Mouse (Mus musculus) c-Kit-positive CD71-positive TER-119-positive erythroid progenitor cells, embryonic 14.5 days (primary cell): ENCODE results near the gene Hk2.
A peak's percentile ranks its signal among the peaks of the same experiment; 100 is the strongest.

Experiments
- DNase-seq: peaks from one replicate; pipeline ENCODE4 v3.0.0-alpha.2; 2013; ENCODE audit warnings: low spot score

The Hk2 gene

DNA sequence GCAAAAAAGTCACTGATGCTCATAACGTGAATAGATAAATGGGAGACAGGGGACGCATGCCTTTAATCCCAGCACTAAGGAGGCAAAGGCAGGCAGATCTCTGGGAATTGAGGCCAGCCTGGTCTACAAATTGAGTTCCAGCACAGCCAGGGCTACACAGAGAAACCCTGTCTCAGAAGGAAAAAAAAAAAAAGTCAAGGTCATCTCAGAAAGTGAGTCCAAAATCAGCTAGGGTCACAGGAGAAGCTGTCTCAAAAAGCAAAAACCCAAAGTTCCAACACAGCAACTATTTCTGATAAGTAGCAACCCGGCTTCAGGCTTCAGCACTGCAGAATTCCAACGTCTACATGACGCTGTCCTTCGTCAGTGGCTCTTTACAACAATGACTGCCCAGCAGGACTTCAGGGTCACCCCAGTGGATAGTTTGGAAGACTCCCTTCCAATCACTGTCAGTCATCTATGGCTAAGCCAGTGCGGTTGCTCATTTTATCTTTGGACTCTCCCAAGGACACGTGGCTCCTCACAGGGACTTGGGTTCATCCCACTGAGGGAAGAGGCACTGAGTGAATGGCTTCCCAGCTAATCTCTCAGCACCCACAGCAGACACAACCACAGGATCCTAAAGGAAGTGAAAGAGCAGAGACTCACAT lies 33.3 kb downstream of the Hk2 start:
- DNase-seq: no peak

DNA sequence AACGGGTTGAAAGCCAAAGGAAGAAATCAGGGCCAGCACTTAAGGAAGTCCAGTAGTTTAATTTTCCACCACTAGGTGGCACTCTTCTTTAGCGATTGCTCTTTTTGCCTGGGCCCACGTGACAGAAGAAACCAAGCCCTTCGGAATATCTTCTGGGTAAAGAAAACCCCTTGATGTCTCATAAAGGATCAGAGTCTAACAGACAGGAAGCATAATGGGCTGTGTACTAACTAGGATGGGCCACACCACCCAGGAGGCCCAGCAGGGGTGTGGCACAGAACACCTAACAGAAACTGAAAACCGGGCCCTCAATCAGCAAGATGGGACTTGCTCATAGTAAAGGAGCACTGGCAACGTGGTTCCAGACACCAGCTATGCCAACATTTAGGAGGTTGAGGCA lies 34.0 kb downstream of the Hk2 start:
- DNase-seq: peak; percentile 60

DNA sequence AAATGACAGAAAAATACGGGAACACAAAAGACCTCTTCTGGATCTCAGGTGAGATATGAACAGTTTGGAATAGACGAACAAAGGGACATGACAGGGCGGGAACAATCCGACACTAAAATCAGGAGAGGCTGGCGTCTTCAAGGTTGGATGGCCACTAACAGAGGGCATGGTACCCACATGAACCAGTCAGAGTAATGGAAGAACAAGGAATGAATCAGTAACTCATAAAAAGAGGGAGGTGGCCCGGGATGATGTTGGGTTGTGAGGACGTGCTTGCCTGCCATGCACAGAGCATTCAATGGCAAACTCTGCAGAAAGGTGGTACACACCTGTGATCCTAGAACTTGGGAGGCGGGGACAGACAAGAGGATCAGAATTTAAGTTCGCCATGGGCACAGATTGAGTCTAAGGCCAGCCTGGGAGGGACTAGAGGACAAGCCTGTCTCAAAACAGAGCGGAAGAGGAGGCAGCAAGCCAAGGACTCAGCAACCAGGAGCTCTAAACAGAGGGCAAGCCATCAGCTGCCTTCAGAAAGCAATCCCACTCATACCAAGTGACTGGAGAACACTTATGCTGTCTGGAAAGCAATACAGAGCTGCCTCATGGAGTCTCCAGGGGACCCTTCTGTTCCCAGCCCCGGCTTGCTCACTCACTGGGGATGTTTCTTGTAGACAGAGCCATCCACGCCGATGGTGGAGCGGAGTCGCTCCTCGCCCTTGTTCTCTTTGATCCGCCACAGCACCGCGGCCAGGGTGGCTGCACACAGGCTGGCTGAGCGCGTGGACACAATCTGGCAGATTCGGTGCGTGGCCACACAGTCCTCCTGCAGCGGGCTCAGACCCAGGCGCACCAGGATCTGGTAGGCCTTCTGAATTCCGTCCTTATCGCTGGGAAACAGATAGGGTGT lies 36.4 kb downstream of the Hk2 start:
- DNase-seq: no peak

DNA sequence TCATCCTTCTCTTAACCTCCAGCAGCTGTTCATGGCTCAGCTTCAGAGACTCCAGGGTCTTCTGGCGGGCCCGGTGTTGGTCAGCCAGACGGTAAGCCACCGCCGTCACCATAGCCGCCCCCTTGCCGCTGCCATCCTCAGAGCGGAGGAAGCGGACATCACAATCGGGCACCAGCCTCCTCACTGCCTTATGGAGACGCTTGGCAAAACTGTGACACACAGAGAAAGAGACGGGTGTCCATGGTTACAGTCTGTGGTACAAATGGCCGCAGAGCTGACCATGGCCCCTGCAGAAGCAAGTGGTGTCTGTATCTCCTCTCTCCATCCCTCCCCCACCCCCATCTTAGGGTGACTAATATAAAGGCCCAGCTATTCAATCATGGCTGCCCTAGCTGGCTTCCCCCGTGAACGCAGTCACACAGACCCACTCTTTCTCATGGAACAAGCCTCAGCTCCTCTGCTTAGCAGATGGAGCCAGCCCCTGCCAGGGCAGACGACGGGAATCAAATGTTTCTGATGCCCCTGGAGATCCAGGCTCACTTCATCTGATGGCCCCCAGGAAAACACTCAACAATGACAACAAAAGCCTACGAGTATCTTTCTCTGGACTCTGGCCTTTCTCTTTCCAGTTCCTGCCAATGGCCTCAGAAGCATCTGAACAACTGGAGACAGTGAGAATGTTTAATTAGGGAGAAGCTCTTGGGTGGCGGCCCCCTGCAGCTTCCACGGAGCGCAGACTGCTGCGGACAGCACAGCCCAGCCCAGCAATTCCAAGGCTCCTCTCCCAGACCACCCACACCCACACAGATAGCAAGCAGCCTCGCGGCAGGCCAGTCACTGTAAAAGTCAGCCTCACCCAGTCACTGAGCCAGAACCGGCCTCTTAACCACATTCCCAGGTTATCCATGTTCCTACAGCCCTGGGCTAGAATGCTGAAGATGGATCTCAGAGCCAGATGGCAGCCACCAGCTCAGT lies 37.3 kb downstream of the Hk2 start:
- DNase-seq: no peak

DNA sequence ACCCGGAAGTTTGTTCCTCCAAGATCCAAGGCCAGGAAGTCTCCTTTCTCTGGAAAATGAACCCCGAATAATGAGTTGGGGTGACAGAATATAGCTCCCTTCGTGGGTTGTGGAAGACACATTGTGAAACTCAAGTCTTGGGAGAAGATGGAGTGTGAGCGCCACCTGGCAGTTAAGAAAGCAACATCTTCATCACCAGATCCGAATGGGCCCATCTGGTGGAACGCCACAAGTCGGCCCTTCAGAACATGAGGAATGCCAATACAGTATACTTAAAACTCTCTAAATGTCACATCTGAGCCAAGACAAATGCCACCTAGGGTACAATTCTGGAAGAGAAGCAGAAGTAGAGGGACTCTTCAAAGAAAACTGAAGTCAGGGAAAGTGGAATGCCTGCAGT lies 38.9 kb downstream of the Hk2 start:
- no peak for DNase-seq

- DNase-seq: no peak
Measured at GRCm38 (mm10) chr6:82728635-82729034, 45.6 kb downstream of the Hk2 start.

DNA sequence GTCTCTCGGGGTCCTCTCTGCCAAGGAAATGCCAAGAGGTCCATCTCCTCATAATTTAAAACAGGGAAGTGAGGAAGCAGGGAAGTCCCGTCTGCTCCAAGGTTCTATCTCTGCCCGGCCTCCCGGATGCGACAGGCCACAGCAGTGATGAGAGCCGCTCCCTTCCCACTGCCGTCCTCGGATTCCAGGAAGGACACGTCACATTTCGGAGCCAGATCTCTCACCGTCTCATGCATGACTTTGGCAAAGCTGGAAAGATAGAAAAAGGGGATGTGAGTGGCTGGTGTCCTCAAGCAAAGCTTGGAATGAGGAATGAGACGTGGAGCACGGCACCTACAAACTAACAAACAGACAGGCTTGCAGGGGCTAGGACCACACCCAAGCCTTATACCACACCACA lies 47.0 kb downstream of the Hk2 start:
- no peak for DNase-seq

- no peak for DNase-seq
Measured at GRCm38 (mm10) chr6:82723321-82723720, 50.9 kb downstream of the Hk2 start.

DNA sequence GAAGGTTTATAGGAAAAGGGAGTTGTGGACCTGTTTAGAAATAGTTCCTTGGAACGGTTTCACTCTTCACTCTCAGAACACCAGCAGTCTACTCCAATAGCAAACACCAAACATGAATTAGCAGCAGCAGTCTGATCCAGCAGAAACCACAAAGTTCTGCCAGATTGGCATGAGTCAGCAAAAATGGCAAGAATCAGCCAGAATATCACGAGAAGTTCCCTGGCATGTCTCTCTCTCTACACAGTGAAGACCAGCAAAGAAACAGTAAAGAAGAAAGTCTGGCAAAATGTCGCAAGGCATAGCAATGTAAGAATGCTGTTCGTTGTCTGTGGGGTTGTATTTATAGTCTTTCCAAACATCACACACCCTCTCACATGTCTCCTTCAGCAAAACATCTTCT lies 58.1 kb downstream of the Hk2 start:
- DNase-seq: no peak

DNA sequence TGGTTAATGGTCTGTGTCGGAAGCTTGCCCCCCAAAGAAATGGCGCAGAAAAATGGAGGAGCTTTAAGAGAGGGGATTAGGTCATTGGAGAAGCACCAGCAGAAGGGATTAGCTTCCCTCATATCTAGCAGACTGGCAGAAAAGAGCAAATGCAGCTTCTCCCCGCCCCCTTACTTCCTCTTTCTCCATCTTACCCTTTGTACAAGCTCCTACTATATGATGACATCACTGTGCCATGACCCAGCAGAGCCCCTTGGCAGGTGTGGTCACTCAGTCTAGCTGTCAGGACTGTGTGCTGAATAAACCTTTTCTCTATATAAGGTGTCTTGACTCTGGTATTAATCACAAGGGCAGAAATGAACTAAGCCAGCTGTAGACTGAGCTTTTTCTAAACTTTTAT lies 58.6 kb downstream of the Hk2 start:
- DNase-seq: no peak

GRCm38 (mm10) chr6:82715253-82715652 lies 59.0 kb downstream of the Hk2 start:
- no peak for DNase-seq

- DNase-seq: no peak
Measured at GRCm38 (mm10) chr6:82714841-82715240, 59.4 kb downstream of the Hk2 start.

GRCm38 (mm10) chr6:82714243-82714642 lies 60.0 kb downstream of the Hk2 start:
- DNase-seq: peak; percentile 56

- DNase-seq: no peak
Measured at GRCm38 (mm10) chr6:82707742-82708141, 66.5 kb downstream of the Hk2 start.

GRCm38 (mm10) chr6:82707241-82707640 lies 67.0 kb downstream of the Hk2 start:
- no peak for DNase-seq

DNA sequence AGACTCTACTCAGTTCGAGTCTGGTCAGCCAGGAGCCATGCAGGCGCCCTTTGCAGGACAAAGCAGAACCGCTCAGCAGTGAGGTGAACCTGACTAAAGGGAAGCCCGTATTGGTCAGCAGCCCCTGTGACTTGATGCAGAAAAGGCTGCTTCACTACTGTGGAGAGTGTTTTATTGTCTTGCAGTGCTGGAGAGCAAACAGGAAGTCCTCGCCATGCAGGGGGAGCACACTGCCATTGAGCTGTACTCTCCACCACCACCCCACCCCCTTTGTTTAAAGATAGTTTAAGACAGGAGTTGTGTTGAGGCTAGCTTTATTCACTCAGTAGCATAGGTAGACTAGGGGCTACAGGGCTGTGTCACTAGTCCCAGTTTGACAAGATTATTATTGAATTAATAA lies 69.0 kb downstream of the Hk2 start, which contains the start of gene Pole4:
Gene Pole4 (minus strand): TSS at position 145 of the 400 bp plus-strand sequence.
- DNase-seq: no peak

DNA sequence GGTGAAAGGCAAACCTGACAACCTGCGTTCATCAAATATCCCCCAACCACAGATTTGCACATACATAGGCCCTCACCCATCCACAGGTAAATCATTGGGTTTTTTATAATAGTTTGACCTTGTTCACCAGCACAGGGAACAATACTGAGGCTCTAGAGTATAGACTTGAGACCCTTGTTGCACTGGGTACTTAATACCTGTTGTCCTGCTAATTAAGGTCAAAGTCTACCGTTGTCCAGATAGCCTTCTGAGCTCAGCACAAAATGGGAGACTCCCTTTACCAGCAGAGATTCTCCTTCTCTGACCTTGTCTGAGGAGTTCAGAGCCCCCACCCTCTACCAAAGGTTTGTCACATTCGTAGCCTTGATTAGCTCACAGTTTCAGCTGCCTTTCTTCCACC lies 70.5 kb downstream of the Hk2 start:
- DNase-seq: no peak

DNA sequence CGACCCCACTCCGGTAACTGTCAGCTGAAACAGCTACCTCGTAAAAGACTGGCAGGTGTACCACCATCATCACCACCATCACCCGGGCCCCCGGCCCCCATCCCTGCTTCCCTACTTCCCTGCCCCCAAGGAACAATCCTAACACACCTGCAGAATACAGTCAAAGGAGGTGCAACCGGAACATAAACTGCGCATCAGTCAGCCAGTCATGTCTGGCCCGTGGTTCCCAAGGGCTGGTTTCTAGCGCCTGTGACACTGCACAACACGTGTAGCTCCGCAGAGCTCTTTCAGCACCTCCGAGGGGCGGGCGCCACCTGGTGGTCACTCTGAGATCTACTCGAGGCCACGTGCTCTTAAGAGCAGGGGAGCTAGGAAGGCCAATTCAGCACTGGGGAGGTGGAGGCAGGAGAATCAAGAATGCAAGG lies 71.6 kb downstream of the Hk2 start:
- DNase-seq: peak; percentile 68

GRCm38 (mm10) chr6:82701296-82701695 lies 73.0 kb downstream of the Hk2 start:
- no peak for DNase-seq

GRCm38 (mm10) chr6:82699831-82700230 lies 74.4 kb downstream of the Hk2 start:
- no peak for DNase-seq

GRCm38 (mm10) chr6:82696736-82697135 lies 77.5 kb downstream of the Hk2 start:
- DNase-seq: no peak

DNA sequence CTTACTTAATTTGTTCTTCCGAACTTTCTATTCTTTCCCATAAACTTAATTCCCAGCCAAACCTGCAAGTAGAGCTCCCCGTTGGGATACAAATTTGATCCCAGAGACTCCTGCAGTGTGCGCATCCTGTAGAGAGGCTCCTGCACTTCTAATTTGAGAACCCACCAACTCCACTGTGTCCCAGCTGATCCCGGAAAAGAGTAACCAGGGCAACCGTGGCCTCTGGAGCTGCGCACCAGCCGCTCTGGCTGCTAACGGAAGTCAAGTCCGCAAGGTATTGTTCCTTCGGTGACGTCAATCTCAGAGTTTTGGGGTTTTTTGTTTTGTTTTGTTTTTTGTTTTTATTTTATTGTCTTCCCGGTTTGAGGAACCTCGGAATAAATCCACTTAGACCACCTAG lies 79.6 kb downstream of the Hk2 start:
- DNase-seq: no peak
